Mouse (Mus musculus) lung, adult 2 months (tissue): ENCODE data around the gene Palmd. TPM values are rescaled to one million over a fixed set of nuclear protein-coding genes. Genes with fewer than 3 reads are reported as not detected.

Experiments
- DNase-seq: peaks from one replicate; pipeline ENCODE4 v3.0.0; 2022
- H3K4me1 ChIP-seq: fragments of 200-500 bp; 2 replicates; pipeline ENCODE4 v1.6.1; 2011; ENCODE audit warnings: low read length; ENCODE audit not compliant: control insufficient read depth, insufficient read depth
- H3K4me3 ChIP-seq: fragments of 200-500 bp; replicated peaks from 2 replicates; pipeline ENCODE3; 2011; ENCODE audit warnings: low read depth, mild to moderate bottlenecking, control low read depth, low read length; ENCODE audit errors: extremely low read depth
- CTCF ChIP-seq: fragments of 200-500 bp; IDR thresholded peaks from 2 replicates; pipeline ENCODE4 v1.5.1; 2011; ENCODE audit warnings: mild to moderate bottlenecking, low read length, control low read depth; ENCODE audit not compliant: insufficient read depth
- POLR2A ChIP-seq: fragments of 200-500 bp; IDR thresholded peaks from 2 replicates; pipeline ENCODE4 v1.6.1; 2011; ENCODE audit warnings: low read depth, mild to moderate bottlenecking, control low read depth, low read length, borderline replicate concordance; ENCODE audit errors: extremely low read depth
- WGBS: fragments of 180-500 bp; shearing (Covaris S2); methylation state at CpG from one replicate; pipeline ENCODE4 v1.1.7; 2018; 5-methylcytosine and 5-hydroxymethylcytosine counted together
- polyA plus RNA-seq: library from polyadenylated mRNA; depleted of rRNA; stranded (reverse); fragments of >200 nt; gene quantifications from 2 replicates; pipeline ENCODE4 v1.2.3, GENCODE M21; 2012

The Palmd gene
- polyA plus RNA-seq, 1 experiment: 10.5 TPM

DNA sequence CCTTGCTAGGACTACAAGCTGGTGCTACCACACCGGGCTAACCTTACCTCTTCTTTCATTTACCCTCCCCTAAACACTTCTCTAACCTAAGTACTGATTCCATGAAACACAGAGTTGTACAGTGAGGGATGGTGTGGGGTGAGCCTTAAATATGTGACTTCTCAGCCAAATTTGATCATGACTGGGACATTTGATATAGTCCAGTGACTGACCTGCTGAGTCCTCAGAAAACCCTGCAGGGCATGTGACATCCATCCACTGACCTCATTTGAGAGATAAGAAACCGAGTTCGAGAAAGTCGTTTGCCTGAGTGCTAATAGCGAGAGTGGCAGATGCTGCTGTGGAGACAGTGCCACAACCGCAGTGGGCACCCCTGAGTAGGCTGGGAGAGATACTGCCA, 54.4 kb downstream of the Palmd start:
- DNase-seq: no peak
- H3K4me1 ChIP-seq: no peaks in the 10 kb centered on the region
- TF ChIP-seq POLR2A (no peak), CTCF (no peak)
- 76% methylated on average over 6 of the region's 6 CpGs for WGBS
- H3K4me3 ChIP-seq: no peak overlapping the region

DNA sequence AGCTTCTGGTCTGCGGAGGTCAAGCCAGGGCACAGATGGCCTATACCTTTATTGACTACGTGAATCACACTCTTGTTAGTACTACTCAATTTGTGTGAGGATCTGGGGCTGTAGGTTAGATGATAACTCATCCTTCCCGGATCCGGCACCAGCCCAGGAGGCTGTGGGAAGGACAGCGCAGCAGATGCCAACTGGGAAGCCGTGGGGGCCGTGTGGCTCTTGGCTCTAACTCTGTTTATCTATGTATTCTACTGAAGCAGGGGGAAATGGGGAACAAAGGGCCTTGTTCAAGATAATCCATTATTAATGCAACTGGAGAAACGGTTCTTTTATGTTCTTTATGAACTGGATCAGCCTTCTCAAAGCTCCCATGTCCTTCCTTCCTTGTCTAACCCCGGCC, 62.2 kb downstream of the Palmd start:
- no peak overlapping the region for H3K4me3 ChIP-seq
- no peak for DNase-seq
- TF ChIP-seq CTCF (no peak), POLR2A (no peak)
- 66% methylated on average over 9 of the region's 9 CpGs for WGBS
- no peaks in the 10 kb centered on the region for H3K4me1 ChIP-seq

DNA sequence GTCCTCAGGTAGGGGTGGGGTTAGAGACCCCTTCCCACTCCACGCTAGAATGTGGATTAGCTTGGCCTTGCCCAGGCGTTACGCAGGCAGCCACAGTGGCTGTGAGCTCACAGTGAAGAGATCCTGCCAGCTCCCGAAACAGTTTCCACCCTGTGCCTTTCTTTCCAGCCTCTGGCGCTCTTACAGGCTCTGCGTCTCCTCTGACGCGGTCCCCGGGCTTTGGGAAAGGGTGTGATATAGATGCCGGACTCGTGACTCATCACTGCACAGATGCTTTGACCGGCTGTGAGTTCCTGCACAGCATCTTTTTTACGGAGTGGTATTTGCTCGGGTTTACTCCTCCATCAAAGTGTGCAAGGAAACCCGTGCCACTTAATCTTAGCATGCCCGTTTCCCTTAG, 62.9 kb downstream of the Palmd start:
- no peak overlapping the region for H3K4me3 ChIP-seq
- TF ChIP-seq CTCF (no peak), POLR2A (no peak)
- 81% methylated on average over 16 of the region's 16 CpGs for WGBS
- no peaks in the 10 kb centered on the region for H3K4me1 ChIP-seq
- no peak for DNase-seq

DNA sequence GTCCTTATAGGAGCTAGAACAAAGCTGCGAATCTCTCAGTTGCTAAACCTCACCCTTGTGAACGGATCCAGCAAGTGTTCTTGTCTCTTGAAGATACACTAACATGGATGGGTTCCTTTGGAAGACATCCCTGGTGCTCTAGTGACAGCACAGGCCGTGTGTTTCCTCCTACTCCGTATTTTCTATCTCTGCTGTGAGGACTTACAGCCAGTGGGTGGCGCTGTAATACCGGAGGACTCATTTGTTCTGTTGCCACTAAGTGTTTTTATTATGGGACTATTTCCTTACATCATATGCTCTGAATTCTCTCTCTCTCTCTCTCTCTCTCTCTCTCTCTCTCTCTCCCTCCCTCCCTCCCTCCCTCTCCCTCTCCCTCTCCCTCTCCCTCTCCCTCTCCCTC, 64.6 kb downstream of the Palmd start:
- Histone ChIP-seq H3K4me1 (no peaks in the 10 kb centered on the region), H3K4me3 (no peak overlapping the region)
- 26% methylated on average over 6 of the region's 6 CpGs for WGBS
- TF ChIP-seq CTCF: peak; percentile 45
- no peak for TF ChIP-seq POLR2A
- peak; percentile 67 for DNase-seq

DNA sequence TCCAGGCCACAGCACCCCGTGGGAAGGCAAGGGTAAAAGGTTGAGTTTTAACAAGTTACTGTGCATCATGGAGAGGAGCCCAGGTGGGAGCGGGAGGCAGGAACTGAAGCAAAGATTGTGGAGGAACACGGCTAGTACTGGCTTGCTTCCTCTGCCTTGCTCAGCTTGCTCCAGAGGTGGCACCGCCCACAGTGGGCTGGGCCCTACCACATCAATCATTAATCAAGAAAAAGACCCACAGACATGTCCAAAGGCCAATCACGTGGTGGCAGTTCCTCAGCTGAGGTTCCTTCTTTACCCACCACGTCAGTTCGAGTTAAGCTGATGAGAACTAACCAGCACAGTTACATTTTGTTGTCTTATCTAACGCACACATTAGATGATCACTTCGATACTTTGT, 75.9 kb downstream of the Palmd start:
- WGBS: 68% methylated on average over 9 of the region's 9 CpGs
- no peak overlapping the region for H3K4me3 ChIP-seq
- no peaks in the 10 kb centered on the region for H3K4me1 ChIP-seq
- DNase-seq: no peak
- TF ChIP-seq CTCF (no peak), POLR2A (no peak)

DNA sequence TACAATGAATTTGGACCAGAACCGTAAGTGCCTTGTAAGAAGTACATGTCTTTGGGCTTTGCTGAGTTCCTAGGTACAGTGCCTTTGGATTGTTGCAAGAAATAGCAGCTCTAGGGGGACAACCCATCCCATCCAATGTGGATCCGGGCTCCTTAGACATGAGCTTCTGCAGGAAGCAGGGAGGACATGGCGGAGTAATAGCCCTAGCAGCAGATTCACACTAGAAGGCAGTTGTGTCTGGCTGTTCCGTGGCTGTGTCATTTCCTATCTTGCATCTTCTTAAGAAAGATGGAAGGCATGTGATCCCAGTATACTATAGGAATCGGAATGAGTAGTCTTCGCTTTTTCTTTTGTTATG, 76.6 kb downstream of the Palmd start:
- no peak for DNase-seq
- TF ChIP-seq CTCF (no peak), POLR2A (no peak)
- Histone ChIP-seq H3K4me1 (no peaks in the 10 kb centered on the region), H3K4me3 (no peak overlapping the region)
- 97% methylated on average over 6 of the region's 6 CpGs for WGBS

DNA sequence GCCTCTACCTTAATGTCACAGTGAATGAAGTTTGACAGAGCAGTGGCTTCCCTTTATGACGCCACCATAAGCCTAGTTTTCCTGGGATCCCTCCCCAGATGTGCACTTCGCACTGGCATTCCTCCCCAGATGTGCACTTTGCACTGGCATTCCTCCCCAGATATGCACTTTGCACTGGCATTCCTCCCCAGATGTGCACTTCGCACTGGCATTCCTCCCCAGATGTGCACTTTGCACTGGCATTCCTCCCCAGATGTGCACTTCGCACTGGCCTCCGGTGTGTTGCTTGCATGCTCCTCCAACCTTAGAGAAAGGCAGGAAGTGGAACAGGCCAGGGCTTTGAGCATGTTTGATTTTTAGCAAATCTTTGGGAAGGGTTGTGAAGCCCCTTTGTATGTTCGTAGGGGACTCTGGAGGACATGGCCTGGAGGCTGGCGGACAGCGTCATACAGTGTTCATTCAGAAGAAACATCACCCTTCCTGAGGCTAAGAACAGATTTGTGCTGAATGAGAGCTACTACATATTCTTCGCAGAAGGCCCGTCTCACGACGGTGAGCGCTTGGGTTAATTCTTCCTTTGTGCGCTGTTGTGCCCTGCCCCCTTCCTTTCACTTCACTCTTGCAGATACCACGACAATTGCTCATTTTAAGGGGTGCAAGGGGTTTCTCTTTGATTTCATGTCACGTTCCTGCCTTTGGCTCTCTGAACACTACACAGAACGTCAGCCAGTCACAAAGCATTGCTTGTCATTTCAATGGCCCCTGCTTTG, 77.2 kb downstream of the Palmd start:
- TF ChIP-seq CTCF (no peak), POLR2A (no peak)
- Histone ChIP-seq H3K4me3 (no peak overlapping the region), H3K4me1 (no peaks in the 10 kb centered on the region)
- no peak for DNase-seq
- 93% methylated on average over 17 of the region's 17 CpGs for WGBS

DNA sequence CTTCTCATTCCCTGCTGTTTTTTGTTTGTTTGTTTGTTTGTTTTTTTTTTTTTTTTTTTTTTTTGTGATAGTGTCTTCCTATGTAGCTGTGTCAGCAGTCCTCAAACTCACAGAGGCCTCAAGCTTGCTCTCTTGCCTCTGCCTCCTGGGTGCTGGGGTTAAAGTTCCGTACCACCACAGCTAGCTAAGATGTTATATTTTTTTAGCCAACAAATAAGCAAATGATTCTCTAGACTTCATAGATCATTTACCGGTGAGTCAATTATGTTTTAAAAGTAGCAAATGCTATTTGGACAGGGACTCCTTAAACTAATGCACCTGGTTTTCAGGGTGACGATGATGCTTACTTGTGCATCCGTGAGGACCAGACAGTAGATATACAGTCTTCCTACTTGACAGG, 78.2 kb downstream of the Palmd start:
- TF ChIP-seq CTCF (no peak), POLR2A (no peak)
- WGBS: 97% methylated on average over 4 of the region's 4 CpGs
- no peak overlapping the region for H3K4me3 ChIP-seq
- no peaks in the 10 kb centered on the region for H3K4me1 ChIP-seq
- no peak for DNase-seq

DNA sequence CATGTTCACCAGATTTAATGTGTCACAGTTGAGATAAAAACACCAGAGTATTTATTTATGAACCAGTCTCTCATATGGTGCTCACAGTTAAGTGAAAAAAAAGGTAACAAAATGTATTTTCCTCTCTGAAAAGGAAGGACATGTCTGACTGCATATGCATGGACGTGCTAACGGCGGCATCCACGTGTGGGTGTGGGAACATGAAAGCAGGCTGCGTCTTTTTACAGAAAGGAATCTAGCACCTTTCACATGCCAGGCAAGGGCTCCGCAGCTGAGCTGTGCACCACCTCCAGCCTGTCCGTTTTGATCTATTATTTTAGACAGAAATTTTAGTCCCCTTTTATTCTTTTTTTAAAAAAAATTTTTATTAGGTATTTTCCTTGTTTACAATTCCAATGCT, 79.4 kb downstream of the Palmd start:
- Histone ChIP-seq H3K4me3 (no peak overlapping the region), H3K4me1 (no peaks in the 10 kb centered on the region)
- DNase-seq: no peak
- TF ChIP-seq CTCF (no peak), POLR2A (no peak)
- WGBS: 84% methylated on average over 7 of the region's 7 CpGs

DNA sequence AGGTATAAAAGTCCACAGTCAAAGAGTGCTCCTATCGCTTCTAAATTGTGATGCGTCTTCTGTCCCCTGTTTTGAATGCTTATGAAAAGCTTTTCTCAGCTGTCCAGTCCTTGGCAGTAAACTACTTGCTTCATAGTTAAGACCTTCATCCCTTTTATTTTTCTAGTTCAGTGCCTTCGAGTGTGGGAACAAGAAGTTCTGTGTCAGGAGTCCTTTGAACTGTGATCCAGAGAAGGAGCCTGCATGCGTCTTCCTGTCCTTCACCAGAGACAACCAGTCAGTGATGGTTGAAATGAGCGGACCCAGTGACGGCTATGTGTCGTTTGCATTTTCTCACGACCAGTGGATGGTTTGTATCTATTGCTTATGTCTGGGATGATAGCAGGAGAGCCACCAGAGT, 83.8 kb downstream of the Palmd start:
- H3K4me3 ChIP-seq: no peak overlapping the region

More for the DNA sequence above, 83.8 kb downstream of the Palmd start:
- WGBS: 90% methylated on average over 8 of the region's 8 CpGs
- H3K4me1 ChIP-seq: no peaks in the 10 kb centered on the region
- DNase-seq: no peak
- TF ChIP-seq POLR2A (no peak), CTCF (no peak)
